Mouse (Mus musculus) ES-Bruce4 (cell line): Measurements from ENCODE around the gene Clybl.

ENCODE experiments used
- CTCF ChIP-seq: IDR thresholded peaks from one replicate; pipeline ENCODE4 v1.8.1; 2011; ENCODE audit warnings: low read depth, low read length
- EP300 ChIP-seq: IDR thresholded peaks from 2 replicates; pipeline ENCODE4 v1.6.1; 2011; ENCODE audit warnings: low read depth, low read length; ENCODE audit not compliant: insufficient read depth
- POLR2A ChIP-seq: IDR thresholded peaks from one replicate; pipeline ENCODE4 v1.8.1; 2011; ENCODE audit warnings: low read length; ENCODE audit not compliant: insufficient read depth

DNA sequence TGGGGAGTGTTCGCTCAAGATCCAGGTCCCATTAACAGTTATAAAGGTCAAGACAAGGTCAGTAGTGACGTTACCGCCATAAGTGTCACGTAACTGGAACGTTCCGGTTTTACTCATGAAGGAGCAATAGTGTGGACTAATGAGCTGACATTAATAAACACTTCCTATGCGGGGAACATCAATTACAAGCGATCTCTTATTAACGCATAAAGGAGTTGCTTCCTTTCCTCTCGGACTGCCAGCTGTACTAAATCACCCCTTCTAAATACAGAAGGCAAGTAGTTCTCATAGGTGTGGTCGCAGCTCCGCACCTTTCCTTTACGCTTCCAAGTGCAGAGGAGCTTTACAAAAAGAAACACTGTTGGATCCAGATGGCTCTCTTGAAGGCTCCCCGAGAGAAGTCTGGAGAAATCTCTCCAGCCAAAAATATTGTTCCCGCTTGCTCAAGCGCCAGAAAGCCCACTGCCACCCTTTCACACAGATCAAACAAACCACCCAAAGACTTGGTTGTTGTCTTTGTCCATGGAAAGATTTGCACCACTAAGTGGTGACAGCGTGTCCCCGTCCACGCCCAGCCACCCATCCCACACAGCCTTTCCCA, 207.0 kb downstream of the Clybl start:
- no peak for TF ChIP-seq EP300
- TF ChIP-seq CTCF, result no peak
- TF ChIP-seq POLR2A, result no peak
